Mouse (Mus musculus): ENCODE measurements around the gene Dnm3. TPM values are rescaled to one million over a fixed set of nuclear protein-coding genes. Genes with fewer than 3 reads are reported as not detected.
"Not testable (repeated sequence)": the region's sequence is repeated elsewhere in the genome, so short reads cannot be mapped to it uniquely, and the experiment has no call there.

Dnm3 gene
- polyA plus RNA-seq, 1 experiment from 2014 or later, result 59.4 TPM

- H3K27ac ChIP-seq (replicated peaks), result no peak overlapping the region
- peaks cover 7% of the 10 kb centered on the region; the same call in 1 of the 2 replicates for H3K4me1 ChIP-seq (replicated peaks)
- H3K4me2 ChIP-seq, result no peak overlapping the region
- no peak overlapping the region for H3K4me3 ChIP-seq
- no peaks in the 10 kb centered on the region for H3K9me3 ChIP-seq
- no peaks in the 10 kb centered on the region for H3K27me3 ChIP-seq
- no peak overlapping the region for H3K9ac ChIP-seq
- no peaks in the 10 kb centered on the region for H3K36me3 ChIP-seq
- 80% methylated on average over 6 of the region's 6 CpGs for WGBS
- ATAC-seq (ENCODE audit: low FRiP score, low read depth), result no peak
Measured at GRCm38 (mm10) chr1:162422826-162423225, 55.0 kb downstream of the Dnm3 start.

- Histone ChIP-seq H3K9me3 (no peaks in the 10 kb centered on the region), H3K4me2 (no peak overlapping the region), H3K4me3 (no peak overlapping the region), H3K27me3 (no peaks in the 10 kb centered on the region), H3K9ac (no peak overlapping the region), H3K27ac (replicated peaks) (no peak overlapping the region), H3K36me3 (no peaks in the 10 kb centered on the region), H3K4me1 (replicated peaks) (peaks cover 19% of the 10 kb centered on the region)
- WGBS, result 20% methylated on average over 1 of the region's 1 CpGs
- ATAC-seq (ENCODE audit: low FRiP score, low read depth), result no peak
Measured at GRCm38 (mm10) chr1:162413791-162414190, 64.0 kb downstream of the Dnm3 start.

GRCm38 (mm10) chr1:162412787-162413429 is 64.9 kb downstream of the Dnm3 start:
- Histone ChIP-seq H3K4me3 (no peak overlapping the region), H3K27me3 (no peaks in the 10 kb centered on the region), H3K4me1 (replicated peaks) (peaks cover 19% of the 10 kb centered on the region), H3K9me3 (no peaks in the 10 kb centered on the region), H3K36me3 (no peaks in the 10 kb centered on the region), H3K9ac (no peak overlapping the region), H3K4me2 (peak overlapping the region; percentile 17; the same call in 1 of the 2 replicates), H3K27ac (replicated peaks) (peak overlapping the region; percentile 45)
- ATAC-seq (ENCODE audit: low FRiP score, low read depth), result 0 out of 2 replicates have a peak, but pooled peaks have one; percentile 39
- 28% methylated on average over 7 of the region's 7 CpGs for WGBS

GRCm38 (mm10) chr1:162410207-162410965 is 67.4 kb downstream of the Dnm3 start:
- Histone ChIP-seq H3K4me3 (no peak overlapping the region), H3K4me1 (replicated peaks) (peaks cover 19% of the 10 kb centered on the region), H3K27me3 (no peaks in the 10 kb centered on the region), H3K9me3 (no peaks in the 10 kb centered on the region), H3K9ac (no peak overlapping the region), H3K4me2 (no peak overlapping the region), H3K27ac (replicated peaks) (peak overlapping the region; percentile 31; the same call in 1 of the 2 replicates), H3K36me3 (no peaks in the 10 kb centered on the region)
- 36% methylated on average over 14 of the region's 14 CpGs for WGBS
- ATAC-seq (ENCODE audit: low FRiP score, low read depth), result 0 out of 2 replicates have a peak, but pooled peaks have one; percentile 68

GRCm38 (mm10) chr1:162394549-162394948 is 83.3 kb downstream of the Dnm3 start:
- 44% methylated on average over 4 of the region's 4 CpGs for WGBS
- Histone ChIP-seq H3K4me3 (no peak overlapping the region), H3K4me2 (no peak overlapping the region), H3K27me3 (no peaks in the 10 kb centered on the region), H3K9me3 (no peaks in the 10 kb centered on the region), H3K27ac (replicated peaks) (peak overlapping the region; percentile 40; the same call in 1 of the 2 replicates), H3K4me1 (replicated peaks) (no peaks in the 10 kb centered on the region), H3K9ac (no peak overlapping the region), H3K36me3 (no peaks in the 10 kb centered on the region)
- peak; percentile 59; the same call in 1 of the 2 replicates for ATAC-seq (ENCODE audit: low FRiP score, low read depth)

- no peak overlapping the region for H3K4me2 ChIP-seq
- 88% methylated on average over 5 of the region's 5 CpGs for WGBS
- H3K4me1 ChIP-seq (replicated peaks), result no peaks in the 10 kb centered on the region
- no peak overlapping the region for H3K4me3 ChIP-seq
- no peaks in the 10 kb centered on the region for H3K9me3 ChIP-seq
- H3K9ac ChIP-seq, result no peak overlapping the region
- no peaks in the 10 kb centered on the region for H3K27me3 ChIP-seq
- no peak overlapping the region for H3K27ac ChIP-seq (replicated peaks)
- H3K36me3 ChIP-seq, result no peaks in the 10 kb centered on the region
- ATAC-seq (ENCODE audit: low FRiP score, low read depth), result no peak
Measured at GRCm38 (mm10) chr1:162388442-162389165, 89.2 kb downstream of the Dnm3 start.

- WGBS, result 78% methylated on average over 1 of the region's 1 CpGs
- not testable (repeated sequence) for H3K9ac ChIP-seq; H3K36me3 ChIP-seq; H3K9me3 ChIP-seq; H3K4me2 ChIP-seq; H3K4me1 ChIP-seq (replicated peaks); H3K27me3 ChIP-seq; ATAC-seq (ENCODE audit: low FRiP score, low read depth); H3K4me3 ChIP-seq; H3K27ac ChIP-seq (replicated peaks)
Measured at GRCm38 (mm10) chr1:162373068-162373467, 104.8 kb downstream of the Dnm3 start.

GRCm38 (mm10) chr1:162369726-162370125 is 108.1 kb downstream of the Dnm3 start:
- WGBS, result 71% methylated on average over 4 of the region's 4 CpGs
- Histone ChIP-seq H3K27me3 (no peaks in the 10 kb centered on the region), H3K4me3 (no peak overlapping the region), H3K27ac (replicated peaks) (no peak overlapping the region), H3K9me3 (no peaks in the 10 kb centered on the region), H3K4me2 (no peak overlapping the region), H3K4me1 (replicated peaks) (no peaks in the 10 kb centered on the region), H3K9ac (no peak overlapping the region), H3K36me3 (no peaks in the 10 kb centered on the region)
- ATAC-seq (ENCODE audit: low FRiP score, low read depth), result no peak

GRCm38 (mm10) chr1:162361978-162362377 is 115.9 kb downstream of the Dnm3 start:
- peaks cover 30% of the 10 kb centered on the region for H3K4me1 ChIP-seq (replicated peaks)
- no peaks in the 10 kb centered on the region for H3K27me3 ChIP-seq
- peak overlapping the region; percentile 35; the same call in 1 of the 2 replicates for H3K27ac ChIP-seq (replicated peaks)
- ATAC-seq (ENCODE audit: low FRiP score, low read depth), result no peak
- H3K4me3 ChIP-seq, result no peak overlapping the region
- H3K9me3 ChIP-seq, result no peaks in the 10 kb centered on the region
- WGBS, result 30% methylated on average over 5 of the region's 5 CpGs
- no peak overlapping the region for H3K9ac ChIP-seq
- H3K36me3 ChIP-seq, result no peaks in the 10 kb centered on the region
- peak overlapping the region; percentile 14; the same call in 1 of the 2 replicates for H3K4me2 ChIP-seq

GRCm38 (mm10) chr1:162359270-162359669 is 118.6 kb downstream of the Dnm3 start:
- no peak overlapping the region for H3K9ac ChIP-seq
- ATAC-seq (ENCODE audit: low FRiP score, low read depth), result peak; percentile 75; the same call in 1 of the 2 replicates
- H3K4me3 ChIP-seq, result no peak overlapping the region
- no peaks in the 10 kb centered on the region for H3K9me3 ChIP-seq
- 64% methylated on average over 8 of the region's 8 CpGs for WGBS
- H3K4me1 ChIP-seq (replicated peaks), result peaks cover 30% of the 10 kb centered on the region
- H3K36me3 ChIP-seq, result no peaks in the 10 kb centered on the region
- no peaks in the 10 kb centered on the region for H3K27me3 ChIP-seq
- H3K4me2 ChIP-seq, result no peak overlapping the region
- no peak overlapping the region for H3K27ac ChIP-seq (replicated peaks)

- WGBS, result 38% methylated on average over 8 of the region's 8 CpGs
- no peak for ATAC-seq (ENCODE audit: low FRiP score, low read depth)
Measured at GRCm38 (mm10) chr1:162358036-162358435, 119.8 kb downstream of the Dnm3 start.

GRCm38 (mm10) chr1:162356481-162356880 is 121.4 kb downstream of the Dnm3 start:
- H3K27me3 ChIP-seq, result no peaks in the 10 kb centered on the region
- ATAC-seq (ENCODE audit: low FRiP score, low read depth), result no peak
- H3K36me3 ChIP-seq, result no peaks in the 10 kb centered on the region
- peaks cover 14% of the 10 kb centered on the region for H3K4me1 ChIP-seq (replicated peaks)
- H3K4me2 ChIP-seq, result no peak overlapping the region
- no peaks in the 10 kb centered on the region for H3K9me3 ChIP-seq
- H3K27ac ChIP-seq (replicated peaks), result no peak overlapping the region
- no peak overlapping the region for H3K9ac ChIP-seq
- WGBS, result 81% methylated on average over 5 of the region's 5 CpGs
- no peak overlapping the region for H3K4me3 ChIP-seq

More at GRCm38 (mm10) chr1:162358036-162358435, 119.8 kb downstream of the Dnm3 start:
- Histone ChIP-seq H3K4me3 (no peak overlapping the region), H3K27me3 (no peaks in the 10 kb centered on the region), H3K9me3 (no peaks in the 10 kb centered on the region), H3K36me3 (no peaks in the 10 kb centered on the region), H3K4me1 (replicated peaks) (peaks cover 30% of the 10 kb centered on the region), H3K9ac (no peak overlapping the region), H3K27ac (replicated peaks) (0 out of 2 replicates have a peak overlapping the region, but pooled peaks have one; percentile 32), H3K4me2 (no peak overlapping the region)

Data from hindbrain, embryonic 15.5 days (tissue).